Mouse (Mus musculus): ENCODE measurements around the gene C9orf72. TPM values are rescaled to one million over a fixed set of nuclear protein-coding genes. Genes with fewer than 3 reads are reported as not detected.
"Not testable (repeated sequence)": the region's sequence is repeated elsewhere in the genome, so short reads cannot be mapped to it uniquely, and the experiment has no call there.

C9orf72 gene
- total RNA-seq (2022): 10 to 100 TPM; 23.3 to 27.3 (median 25.7) TPM

DNA sequence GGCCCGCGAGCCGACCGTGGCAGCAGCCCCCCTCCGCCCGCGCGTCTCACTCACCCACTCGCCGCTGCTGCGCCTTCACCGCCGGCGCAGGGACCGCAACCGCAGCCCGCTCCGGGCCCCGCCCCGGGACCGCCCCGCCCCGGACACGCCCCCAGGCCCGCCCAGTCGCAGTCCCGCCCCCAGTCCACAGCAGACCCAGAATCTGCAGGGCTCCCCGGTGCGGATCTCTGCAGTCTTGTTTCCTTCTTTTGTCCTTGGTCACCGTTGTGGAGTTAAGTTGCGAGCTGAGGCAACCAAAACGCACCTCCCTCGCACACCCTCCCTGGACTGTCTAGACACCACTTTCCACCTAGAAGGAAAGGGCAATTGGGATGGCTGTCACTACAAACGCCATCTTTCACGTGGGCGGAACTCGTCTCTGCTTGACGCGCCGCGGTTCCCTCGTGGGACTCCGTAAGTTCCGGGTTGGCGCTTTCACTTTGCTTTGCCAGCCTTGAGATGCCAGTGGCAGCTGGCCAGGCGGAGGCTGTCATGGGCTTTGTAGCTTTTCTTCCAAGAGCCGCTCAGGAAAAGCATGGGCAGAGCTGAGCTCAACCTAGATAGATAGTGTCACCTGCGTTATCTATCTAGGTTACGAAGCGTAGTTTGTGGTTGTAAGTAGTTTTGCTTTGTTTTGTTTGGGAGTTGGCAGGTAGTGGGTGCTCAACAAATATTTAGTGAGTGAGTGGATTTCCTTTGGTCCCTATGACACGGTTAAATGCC lies at the start of gene C9orf72:
TSS of gene C9orf72 (minus strand) at position 442 of the 762 bp plus-strand sequence.
- peak; percentile 94 to 97 for DNase-seq (ENCODE audit: low spot score in 2 of 2)

DNA sequence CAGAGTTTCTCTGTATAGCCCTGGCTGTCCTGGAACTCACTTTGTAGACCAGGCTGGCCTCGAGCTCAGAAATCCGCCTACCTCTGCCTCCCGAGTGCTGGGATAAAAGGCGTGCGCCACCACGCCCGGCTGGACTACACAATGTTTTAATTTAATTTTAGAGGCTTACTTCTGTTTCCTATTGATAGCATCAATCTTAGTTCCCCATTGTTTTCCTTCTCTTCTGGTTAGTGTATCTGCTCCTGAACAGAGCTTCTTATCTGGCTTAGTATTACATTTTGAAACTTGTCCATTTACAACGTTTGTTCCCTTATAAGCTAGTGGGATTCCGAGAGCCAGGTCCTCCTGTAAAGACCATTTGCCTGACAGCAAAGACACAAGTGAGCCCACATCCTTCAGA lies 33.0 kb upstream of the C9orf72 start:
- DNase-seq (ENCODE audit: low spot score in 2 of 2): no peak

DNA sequence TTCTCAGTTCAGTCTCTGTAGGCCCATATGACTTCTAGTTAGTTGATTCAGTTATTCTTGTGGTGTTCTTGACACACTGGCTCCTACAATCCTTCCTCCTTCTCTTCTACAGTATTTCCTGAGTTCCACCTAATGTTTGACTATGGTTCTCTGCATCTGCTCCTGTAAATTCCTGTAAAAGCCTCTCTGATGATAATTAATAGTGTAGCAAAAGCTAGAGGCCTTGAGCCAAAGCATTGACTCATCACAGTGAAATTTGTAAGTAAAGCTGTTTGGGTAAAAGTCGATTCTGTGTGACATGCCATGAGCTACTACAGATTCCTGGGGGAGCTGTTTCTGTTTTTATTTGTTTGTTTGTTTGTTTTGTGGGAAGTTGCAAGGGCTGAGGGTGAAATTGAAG lies 18.0 kb upstream of the C9orf72 start:
- DNase-seq (ENCODE audit: low spot score in 2 of 2): no peak

DNA sequence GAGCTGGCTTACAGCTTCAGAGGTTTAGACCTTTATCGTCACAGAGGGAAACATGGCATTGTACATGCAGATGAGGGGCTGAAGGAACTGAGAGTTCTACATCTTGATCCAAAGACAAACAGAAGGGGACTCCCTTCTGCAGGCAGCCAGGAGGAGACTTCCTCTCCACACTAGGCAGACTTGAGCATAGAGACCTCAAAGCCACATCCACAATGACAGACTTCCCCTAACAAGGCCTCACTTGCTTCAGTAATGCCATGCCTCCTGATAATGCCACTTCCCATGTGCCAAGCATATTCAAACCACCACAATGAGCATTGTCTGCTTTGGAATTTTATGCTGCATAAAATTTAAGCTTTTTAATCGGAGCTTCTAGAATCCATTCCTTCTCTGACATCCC lies 15.8 kb upstream of the C9orf72 start:
- DNase-seq (ENCODE audit: low spot score in 2 of 2): no peak

DNA sequence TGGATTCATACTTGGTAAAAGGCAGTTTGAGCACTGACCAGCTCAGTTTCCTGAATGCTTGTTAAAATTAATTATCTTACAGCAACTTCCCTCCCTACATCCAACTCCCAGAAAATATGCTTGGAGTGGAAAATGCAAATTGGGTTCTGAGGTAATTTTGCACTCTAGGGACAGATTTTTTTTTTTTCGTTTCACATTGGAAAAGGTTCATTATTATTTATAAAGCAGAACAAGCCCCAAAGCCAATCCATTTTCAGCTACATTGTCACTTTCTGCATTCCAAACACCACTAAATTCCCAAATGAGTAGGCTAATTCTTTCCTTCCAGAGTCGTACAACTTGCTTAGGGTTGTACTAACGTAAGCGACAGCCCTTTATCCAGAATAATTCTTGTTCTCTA lies 12.7 kb upstream of the C9orf72 start:
- no peak for DNase-seq (ENCODE audit: low spot score in 2 of 2)

DNA sequence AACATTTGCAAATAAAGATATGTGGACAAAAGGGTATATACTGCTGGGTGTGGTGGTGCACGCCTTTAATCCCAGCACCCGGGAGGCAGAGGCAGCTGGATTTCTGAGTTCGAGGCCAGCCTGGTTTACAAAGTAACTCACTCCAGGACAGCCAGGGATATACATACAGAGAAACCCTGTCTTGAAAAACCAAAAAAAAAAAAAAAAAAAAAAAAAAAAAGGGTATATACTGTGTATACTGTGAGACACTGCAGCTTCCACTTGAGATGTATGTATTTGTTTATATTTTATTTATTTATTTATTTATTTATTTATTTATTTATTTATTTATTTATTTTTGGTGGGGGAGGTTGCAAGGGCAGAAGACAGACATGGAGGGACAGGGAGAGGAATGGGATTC lies 12.3 kb upstream of the C9orf72 start:
- not testable (repeated sequence) for DNase-seq (ENCODE audit: low spot score in 2 of 2)

DNA sequence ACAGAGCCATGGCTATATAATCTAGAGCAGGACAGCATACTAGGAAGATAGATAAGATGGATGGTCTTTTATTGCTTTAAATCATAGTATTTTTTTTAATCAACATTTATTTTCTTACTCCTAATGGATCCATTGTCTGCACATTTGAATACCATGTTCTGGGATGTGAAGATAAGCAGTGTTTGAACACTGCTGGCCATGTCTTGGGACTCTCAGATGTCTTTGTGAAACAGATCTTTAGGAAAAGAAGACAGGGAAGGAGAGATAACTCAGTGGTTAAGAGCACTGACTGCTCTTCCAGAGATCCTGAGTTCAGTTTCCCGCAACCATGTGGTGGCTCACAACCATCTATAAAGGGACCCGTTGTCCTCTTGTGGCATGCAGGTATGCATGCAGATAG lies 10.3 kb upstream of the C9orf72 start:
- DNase-seq (ENCODE audit: low spot score in 2 of 2): no peak

DNA sequence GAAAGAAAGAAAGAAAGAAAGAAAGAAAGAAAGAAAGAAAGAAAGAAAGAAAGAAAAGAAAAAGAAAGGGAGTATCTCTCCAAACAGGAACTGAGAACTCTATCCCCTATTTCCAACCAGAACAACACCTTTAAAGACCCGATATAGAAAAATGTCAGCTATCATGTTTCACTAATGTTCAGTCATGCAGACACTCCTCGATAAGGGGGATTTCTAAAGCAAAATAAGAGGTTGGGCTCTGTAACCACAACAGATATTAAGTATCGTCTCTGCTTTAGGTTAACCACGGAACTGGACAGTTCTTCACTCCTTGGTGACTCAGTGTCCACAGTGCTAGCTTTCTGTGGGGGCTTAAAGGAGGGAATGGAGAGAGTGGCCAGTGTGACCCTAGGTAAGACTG lies 2.3 kb upstream of the C9orf72 start:
- DNase-seq (ENCODE audit: low spot score in 2 of 2): no peak

DNA sequence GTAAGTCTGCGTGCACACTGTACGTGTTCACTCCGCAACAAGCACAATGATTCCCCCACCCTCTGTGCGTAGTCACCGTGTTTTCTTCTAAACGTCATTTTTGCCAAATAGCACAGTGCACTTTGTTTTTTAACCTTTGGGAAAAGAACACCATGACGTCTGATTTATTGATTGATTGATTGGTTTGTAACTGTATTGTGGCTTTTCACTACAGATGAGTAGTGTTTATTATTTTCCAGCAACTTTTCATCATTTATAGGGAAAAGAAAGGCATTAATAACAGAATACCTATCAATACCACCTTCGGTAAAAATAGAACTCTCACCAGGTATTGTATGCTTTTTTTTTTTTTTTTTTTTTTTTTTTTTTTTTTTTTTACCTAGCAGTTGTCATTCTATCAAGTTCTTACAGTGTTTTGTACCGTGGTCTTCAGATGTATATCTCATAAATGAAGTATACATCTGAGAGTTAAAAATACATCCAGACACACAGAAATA lies 569 bp upstream of the C9orf72 start:
- DNase-seq (ENCODE audit: low spot score in 2 of 2): no peak

DNA sequence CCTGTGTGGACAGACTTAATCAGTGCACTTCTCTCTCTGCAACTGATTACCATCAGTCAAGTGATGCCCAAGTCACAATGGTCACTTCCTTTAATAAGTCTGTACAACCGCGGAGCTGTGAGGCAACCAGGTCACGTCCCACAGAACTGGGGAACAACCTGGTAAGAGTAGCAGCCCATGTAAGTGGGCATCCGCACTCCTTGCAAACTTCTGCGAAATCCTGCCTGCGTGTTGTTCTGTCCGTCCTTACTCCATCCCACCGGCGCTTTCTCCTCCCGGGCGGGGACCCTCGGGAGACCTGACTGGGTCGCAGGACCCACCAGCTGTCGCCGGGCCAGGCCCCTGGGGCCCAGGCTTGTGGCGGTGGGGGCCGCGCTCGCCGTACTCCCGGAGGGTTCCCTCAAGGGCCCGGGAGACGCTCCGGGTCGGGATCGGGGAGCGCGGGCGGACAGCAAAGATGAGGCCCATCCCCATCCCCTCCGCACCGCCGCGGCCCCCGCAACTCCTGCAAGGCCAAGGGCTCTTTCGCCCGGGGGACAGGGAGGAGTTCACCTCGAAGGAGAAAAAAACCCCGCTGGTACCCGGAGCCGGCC lies 738 bp downstream of the C9orf72 start:
- peak in 1 of 2 experiments; percentile 28 for DNase-seq (ENCODE audit: low spot score in 2 of 2)

DNA sequence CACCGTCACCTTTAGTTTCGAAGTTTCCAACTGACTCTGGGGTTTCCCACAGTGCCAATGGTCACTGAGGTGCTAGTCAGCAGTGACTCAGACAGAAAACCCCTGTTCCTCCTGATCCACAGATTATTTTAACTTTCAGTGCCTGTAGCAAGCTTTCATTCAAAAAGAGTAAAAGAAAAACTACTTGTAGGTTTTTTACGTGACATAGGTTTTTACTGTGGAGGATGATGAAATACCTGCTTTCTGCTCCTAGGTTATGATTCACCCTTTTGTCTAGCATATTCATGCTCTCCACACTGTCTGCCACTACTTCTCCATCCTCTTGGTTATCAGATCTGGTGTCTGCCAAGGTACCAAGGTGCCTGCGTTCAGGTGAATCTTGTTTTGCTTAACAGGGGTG lies 1.9 kb downstream of the C9orf72 start:
- DNase-seq (ENCODE audit: low spot score in 2 of 2): no peak

DNA sequence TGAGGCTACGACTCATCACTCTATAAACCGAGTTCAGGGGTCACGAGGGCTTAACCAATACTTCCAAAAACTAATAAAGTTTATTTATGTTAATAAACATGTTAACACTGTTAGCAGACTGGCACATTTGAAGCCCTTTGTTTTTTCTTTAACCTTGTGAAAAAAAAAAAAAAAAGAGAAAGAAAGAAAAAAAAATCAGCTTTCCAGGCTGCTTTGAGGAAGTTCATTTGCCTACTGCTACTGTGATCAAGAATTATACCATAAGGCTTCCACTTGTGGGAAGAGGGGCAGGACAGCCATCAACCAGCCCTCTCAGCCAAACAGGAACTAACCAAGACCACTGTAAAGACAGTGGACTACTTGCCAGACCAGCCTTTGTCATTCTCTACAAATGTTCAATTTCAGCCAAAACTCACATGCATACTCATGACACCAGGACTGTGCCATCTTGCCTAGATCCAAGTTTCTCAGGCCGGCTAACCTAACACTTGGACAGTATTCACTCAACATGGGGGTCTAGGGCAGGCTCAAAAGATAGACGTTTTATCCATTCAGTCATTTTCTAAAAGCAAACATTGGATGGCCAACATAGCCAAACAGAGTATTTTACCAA lies 2.5 kb downstream of the C9orf72 start:
- no peak for DNase-seq (ENCODE audit: low spot score in 2 of 2)

DNA sequence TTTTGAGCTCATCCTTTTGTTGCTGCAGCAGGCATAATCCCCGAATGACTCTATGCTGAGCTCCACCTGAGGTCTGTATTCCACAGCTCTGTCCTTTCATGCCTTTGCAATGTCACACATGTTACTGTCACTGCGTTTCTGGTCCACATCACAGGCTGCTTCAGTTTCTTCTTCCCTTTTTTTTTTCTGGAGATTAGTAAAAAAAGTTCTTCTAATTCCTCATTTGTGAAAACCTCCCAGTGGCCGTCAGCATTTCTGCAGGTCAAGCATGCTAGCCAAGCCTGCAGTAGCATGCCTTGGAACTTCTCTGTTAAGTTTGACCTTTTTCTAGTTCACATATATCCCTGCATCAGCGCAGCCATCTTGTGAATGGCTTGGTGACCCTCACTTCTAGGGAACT lies 4.1 kb downstream of the C9orf72 start:
- DNase-seq (ENCODE audit: low spot score in 2 of 2): no peak

DNA sequence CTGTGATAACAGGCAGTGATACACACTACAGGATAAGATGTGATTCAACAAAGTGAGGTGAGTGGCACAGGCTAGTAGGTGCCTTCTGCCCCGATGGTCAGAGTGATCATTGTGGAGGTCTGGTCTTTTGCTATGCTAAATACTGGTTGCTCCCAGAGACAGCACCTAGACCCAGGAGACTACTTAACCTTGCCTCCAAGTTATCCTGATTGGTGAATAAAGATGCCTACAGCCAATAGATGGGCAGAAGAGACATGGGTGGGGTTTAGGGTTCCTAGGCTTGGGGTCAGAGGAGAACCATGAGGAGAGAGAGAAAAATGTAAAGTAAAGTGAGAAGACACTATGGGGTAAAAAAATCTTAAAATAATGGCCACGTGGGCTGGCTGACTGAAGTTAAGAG lies 4.8 kb downstream of the C9orf72 start:
- DNase-seq (ENCODE audit: low spot score in 2 of 2): no peak

DNA sequence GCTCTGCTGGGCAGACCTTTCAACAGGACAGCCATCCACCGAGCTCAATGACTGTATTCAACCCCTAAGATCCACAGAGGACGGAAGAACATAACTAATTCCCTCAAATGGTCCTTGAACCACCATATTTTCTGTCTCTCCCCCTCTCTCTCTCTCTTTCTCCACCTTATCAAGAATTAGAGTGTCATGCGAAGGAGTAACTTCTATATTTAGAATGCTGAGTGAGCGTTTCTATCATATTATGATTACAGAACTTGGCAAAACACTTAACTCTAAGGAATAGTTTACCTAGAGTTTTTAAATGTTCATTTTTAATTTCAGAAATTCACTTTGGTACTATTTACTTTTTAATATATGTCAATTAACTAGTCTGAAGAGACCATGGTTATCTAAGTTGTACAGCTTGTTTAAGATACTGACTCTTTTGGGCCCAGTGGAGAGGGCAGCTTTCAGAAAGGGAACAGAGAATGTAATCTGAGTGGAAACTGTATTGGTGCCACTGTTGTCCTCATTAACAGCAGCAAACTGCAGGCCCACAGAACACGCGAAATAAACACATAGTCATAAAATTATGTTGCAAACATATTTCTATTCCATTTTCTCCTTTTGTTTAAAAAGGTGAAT lies 5.8 kb downstream of the C9orf72 start:
- DNase-seq (ENCODE audit: low spot score in 2 of 2): no peak

DNA sequence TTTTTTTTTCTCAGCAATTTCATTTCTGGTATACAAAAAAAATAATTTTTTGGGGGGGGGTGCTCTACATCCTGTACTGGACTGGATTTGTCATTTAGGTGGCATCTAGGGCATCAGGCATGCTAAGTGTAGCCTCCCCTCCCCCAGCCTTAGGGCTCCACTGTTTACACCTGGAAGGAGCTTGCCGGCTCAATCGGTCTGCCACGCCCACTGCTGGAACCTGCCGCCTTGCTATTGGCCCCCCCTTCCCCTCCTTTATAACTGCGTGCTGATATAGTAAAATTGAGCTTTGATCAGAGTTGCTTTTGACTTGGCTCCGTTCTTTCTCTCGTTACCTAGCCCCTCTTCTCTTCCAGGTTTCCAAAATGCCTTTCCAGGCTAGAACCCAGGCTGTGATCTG lies 21.3 kb downstream of the C9orf72 start:
- DNase-seq (ENCODE audit: low spot score in 2 of 2): no peak

DNA sequence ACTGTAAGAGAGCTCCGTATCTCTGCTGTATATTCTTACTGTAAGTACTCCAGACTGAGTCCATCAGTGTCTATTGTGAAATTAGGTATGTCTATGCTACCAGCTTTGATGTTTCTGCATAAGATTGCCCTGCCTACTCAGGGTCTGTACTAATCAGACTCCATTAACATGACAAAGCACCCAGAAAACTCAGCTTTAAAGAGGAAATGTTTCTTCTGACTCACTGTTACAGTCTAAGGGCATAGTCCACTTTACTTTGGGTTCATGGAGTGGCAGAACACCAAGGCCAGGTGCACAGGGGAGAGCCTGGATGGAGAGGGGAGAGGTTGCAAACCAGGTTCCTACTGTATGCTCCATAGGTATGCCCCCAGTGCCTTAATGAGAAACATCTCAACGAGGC lies 22.3 kb downstream of the C9orf72 start:
- DNase-seq (ENCODE audit: low spot score in 2 of 2): no peak

DNA sequence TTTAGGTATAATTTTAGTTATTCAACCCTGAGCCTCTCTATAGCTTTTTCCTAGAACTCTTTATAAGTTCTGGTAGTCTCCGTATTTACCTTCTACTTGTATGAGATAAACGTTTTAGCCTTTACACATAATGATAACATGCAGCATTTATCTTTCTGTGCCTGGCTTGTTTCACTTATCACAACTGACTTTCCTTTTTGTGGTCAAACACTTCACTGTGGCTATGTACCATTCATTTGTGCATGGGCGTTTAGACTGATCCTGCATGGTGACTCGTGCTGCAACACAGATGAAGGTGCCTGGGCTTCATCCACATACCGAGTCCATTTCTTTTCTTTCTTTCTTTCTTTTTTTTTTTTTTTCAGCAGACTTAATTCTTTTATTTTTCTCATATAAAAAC lies 24.3 kb downstream of the C9orf72 start:
- DNase-seq (ENCODE audit: low spot score in 2 of 2): no peak

DNA sequence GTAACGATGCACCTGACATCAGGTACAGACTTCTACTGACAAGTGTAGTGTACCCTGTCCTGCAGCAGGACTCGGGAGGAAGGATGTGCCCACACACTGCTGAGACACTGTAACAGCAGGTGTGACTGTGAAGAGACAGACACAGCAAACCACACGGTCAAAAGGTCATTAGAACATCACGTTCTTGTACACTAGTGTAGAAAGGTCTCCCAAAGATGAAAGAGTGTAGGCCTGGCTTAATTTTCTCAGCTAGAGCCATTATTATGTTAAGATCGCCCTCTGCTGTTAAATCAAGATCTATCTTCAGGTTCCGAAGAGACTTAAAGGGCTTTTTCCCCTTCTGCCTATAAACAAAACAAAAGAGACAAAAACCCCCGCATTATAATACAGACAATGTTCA lies 33.2 kb downstream of the C9orf72 start:
- no peak for DNase-seq (ENCODE audit: low spot score in 2 of 2)

DNA sequence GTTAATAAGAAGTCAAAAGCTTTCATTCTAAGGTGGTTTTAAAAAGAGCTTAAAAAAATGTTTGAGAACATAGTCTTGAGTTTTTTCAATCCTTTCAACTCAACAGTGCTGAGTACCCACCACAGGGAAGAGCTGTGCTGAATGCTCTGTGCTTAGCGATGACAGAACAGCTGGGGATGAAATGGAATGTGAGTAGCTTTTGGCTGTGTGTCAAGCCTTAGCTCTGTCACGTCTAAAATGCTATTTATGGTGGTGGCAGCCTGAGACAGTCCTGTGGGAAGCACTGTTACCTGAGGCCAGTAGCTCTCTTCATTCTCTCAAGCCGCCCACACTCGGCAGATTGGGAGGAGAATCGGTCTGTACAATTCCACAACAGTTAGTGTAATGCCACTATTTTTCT lies 36.2 kb downstream of the C9orf72 start:
- DNase-seq (ENCODE audit: low spot score in 2 of 2): peak in 1 of 2 experiments; percentile 55

DNA sequence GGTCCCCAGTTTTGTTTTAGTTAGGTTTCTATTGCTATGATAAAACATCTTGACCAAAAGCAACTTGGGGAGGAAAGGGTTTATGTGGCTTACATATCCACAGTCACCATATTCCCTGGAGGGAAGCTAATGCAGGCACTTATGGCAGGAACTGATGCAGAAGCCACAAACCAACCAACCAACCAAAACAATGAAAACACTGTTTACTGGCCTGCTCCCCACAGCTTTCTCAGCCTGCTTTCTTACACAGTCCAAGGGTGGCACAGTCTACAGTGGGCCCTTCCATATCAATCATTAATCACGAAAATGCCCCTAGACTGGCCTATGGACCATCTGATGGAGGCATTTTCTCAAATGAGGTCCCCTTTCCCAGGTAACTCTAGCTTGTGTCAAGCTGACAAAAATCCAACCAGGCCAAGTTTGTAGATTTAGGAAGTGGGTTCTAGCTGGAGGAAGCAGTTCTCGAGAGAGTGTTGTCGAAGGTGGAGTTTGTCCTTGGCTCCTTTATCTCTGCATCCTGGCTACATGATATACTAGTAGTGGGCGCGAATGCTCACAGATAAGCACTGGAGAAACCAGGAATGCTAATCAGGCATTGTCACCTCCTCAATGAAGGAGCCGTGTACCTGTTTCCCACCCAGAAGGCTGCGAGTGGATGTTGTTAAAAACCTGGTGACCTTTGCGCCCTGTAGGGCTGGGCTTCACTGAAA lies 38.2 kb downstream of the C9orf72 start:
- no peak for DNase-seq (ENCODE audit: low spot score in 2 of 2)

Measured in left cerebral cortex, adult 8-10 months (tissue).